Mouse (Mus musculus) lung, postnatal 14 days (tissue): ENCODE measurements around the gene Evi5.

Source experiments
- DNase-seq: peaks from one replicate; pipeline ENCODE4 v3.0.0; 2021

The Evi5 gene

GRCm38 (mm10) chr5:107701658-107702057 lies 173.2 kb downstream of the Evi5 start:
- no peak for DNase-seq

DNA sequence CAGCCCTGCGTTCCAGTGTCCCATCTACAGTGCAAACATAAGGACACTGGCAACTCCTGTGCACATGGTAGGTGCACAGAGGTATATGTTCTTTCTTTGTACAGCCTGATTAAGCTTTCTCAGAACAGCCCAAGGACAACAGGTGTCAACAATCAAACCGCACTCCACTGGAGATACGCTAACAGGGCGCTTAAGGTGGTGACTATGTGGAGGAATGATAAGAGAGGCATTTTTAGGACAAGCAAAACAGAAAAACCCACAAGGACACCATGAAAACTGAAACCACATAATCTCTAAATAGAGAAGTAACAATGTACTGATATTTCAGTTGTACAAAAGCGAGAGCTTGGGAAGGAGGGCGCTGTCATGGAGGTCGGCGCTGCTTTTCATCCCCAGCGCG lies 174.0 kb downstream of the Evi5 start:
- DNase-seq, result no peak

GRCm38 (mm10) chr5:107698888-107699287 lies 176.0 kb downstream of the Evi5 start:
- no peak for DNase-seq

- DNase-seq, result no peak
Observed at GRCm38 (mm10) chr5:107695019-107695418, 179.9 kb downstream of the Evi5 start.
